Mouse (Mus musculus) spleen, adult 12 weeks (tissue): ENCODE data around the gene Apoc3.

Source experiments
- DNase-seq: peaks from one replicate; pipeline ENCODE4 v3.0.0; 2022; ENCODE audit warnings: low spot score

Gene Apoc3

GRCm38 (mm10) chr9:46192642-46193041 lies 42.8 kb downstream of the Apoc3 start:
- no peak for DNase-seq

GRCm38 (mm10) chr9:46191644-46192043 lies 43.8 kb downstream of the Apoc3 start:
- no peak for DNase-seq

- DNase-seq, result no peak
Observed at GRCm38 (mm10) chr9:46191234-46191633, 44.2 kb downstream of the Apoc3 start.

GRCm38 (mm10) chr9:46189381-46189780 lies 46.1 kb downstream of the Apoc3 start:
- DNase-seq, result no peak

- DNase-seq, result no peak
Observed at GRCm38 (mm10) chr9:46188956-46189355, 46.5 kb downstream of the Apoc3 start.

- no peak for DNase-seq
Observed at GRCm38 (mm10) chr9:46188370-46188769, 47.1 kb downstream of the Apoc3 start.

GRCm38 (mm10) chr9:46186387-46186786 lies 49.0 kb downstream of the Apoc3 start:
- no peak for DNase-seq

- DNase-seq, result no peak
Observed at GRCm38 (mm10) chr9:46185191-46185590, 50.2 kb downstream of the Apoc3 start.

GRCm38 (mm10) chr9:46184542-46184941 lies 50.9 kb downstream of the Apoc3 start:
- no peak for DNase-seq
